Mouse (Mus musculus) olfactory bulb, adult 2 months (tissue): ENCODE measurements around the gene Jtb.

Experiments used
- CTCF ChIP-seq: fragments of 200-500 bp; IDR thresholded peaks from 2 replicates; pipeline ENCODE4 v1.5.1; 2012; ENCODE audit warnings: low read depth, mild to moderate bottlenecking, low read length, moderate library complexity; ENCODE audit not compliant: insufficient read depth
- POLR2A ChIP-seq: fragments of 200-500 bp; IDR thresholded peaks from 2 replicates; pipeline ENCODE4 v1.6.1; 2012; ENCODE audit warnings: mild to moderate bottlenecking, low read depth, low read length, moderate library complexity; ENCODE audit not compliant: insufficient read depth

DNA sequence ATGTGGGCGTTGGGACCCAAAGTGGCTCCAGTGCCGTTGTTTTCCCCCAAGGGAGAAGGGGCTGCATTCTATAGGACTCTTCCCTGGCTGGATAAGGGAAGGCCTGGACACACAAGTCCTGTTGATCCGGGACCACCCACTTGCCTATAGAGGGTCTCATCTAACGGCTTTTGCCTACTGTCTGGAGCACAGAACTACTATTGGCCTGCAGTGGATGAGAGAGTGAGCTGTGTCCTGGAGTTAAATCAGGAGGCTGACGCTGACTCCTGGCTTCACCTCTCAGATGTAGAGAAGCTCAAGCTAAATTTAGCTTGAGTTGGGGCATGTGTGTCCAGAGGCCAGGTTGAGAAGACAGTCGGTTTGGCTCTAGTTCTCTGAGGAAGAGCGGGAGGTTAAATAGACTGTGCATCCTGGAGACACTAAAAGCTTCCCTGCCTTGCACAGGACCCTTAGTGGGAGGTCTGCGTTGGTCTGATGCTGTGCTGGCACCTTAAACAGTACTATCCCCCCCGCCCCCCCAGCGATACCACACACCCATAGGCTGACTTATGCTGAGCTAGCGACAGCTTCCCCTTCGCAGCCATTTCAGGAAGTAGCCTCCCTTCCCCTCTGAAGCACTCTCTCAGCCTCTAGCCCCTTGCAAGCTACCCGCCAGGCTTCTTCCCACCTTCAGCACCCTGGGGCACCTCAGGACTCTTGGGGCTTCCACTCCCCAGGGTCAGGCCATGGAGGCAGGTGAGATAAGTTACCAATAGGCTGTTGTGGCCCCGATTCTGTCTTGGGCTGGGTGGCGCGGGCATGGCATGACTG, 34.7 kb downstream of the Jtb start:
- TF ChIP-seq POLR2A = no peak
- no peak for TF ChIP-seq CTCF
